Mouse (Mus musculus): Measurements from ENCODE around the gene Kcnb1.
"Not testable (repeated sequence)": the region's sequence is repeated elsewhere in the genome, so short reads cannot be mapped to it uniquely, and the experiment has no call there.

Kcnb1 gene

GRCm38 (mm10) chr2:167190076-167190399 is at the start of gene Kcnb1:
TSS of gene Kcnb1 (minus strand) at chr2:167190155.
- peak; percentile 78 for DNase-seq

- no peak for DNase-seq
Measured at GRCm38 (mm10) chr2:167239262-167239661, 49.3 kb upstream of the Kcnb1 start.

- DNase-seq, result no peak
Measured at GRCm38 (mm10) chr2:167237224-167237623, 47.3 kb upstream of the Kcnb1 start.

GRCm38 (mm10) chr2:167236174-167236573 is 46.2 kb upstream of the Kcnb1 start:
- no peak for DNase-seq

GRCm38 (mm10) chr2:167235338-167236018 is 45.5 kb upstream of the Kcnb1 start:
- DNase-seq, result peak; percentile 44

- DNase-seq, result no peak
Measured at GRCm38 (mm10) chr2:167233771-167234170, 43.8 kb upstream of the Kcnb1 start.

GRCm38 (mm10) chr2:167233009-167233335 is 43.0 kb upstream of the Kcnb1 start:
- no peak for DNase-seq

GRCm38 (mm10) chr2:167232132-167233008 is 42.4 kb upstream of the Kcnb1 start:
- DNase-seq, result peak; percentile 75

GRCm38 (mm10) chr2:167230554-167230953 is 40.6 kb upstream of the Kcnb1 start:
- DNase-seq, result peak; percentile 56

GRCm38 (mm10) chr2:167224937-167225336 is 35.0 kb upstream of the Kcnb1 start:
- DNase-seq, result no peak

- DNase-seq, result no peak
Measured at GRCm38 (mm10) chr2:167224194-167224593, 34.2 kb upstream of the Kcnb1 start.

GRCm38 (mm10) chr2:167222152-167222551 is 32.2 kb upstream of the Kcnb1 start:
- peak; percentile 87 for DNase-seq

GRCm38 (mm10) chr2:167221159-167221845 is 31.3 kb upstream of the Kcnb1 start:
- DNase-seq, result no peak

- no peak for DNase-seq
Measured at GRCm38 (mm10) chr2:167220736-167221135, 30.8 kb upstream of the Kcnb1 start.

- DNase-seq, result peak; percentile 92
Measured at GRCm38 (mm10) chr2:167219154-167219775, 29.3 kb upstream of the Kcnb1 start.

- DNase-seq, result no peak
Measured at GRCm38 (mm10) chr2:167213666-167214065, 23.7 kb upstream of the Kcnb1 start.

GRCm38 (mm10) chr2:167213076-167213475 is 23.1 kb upstream of the Kcnb1 start:
- DNase-seq, result no peak

- DNase-seq, result no peak
Measured at GRCm38 (mm10) chr2:167212551-167212950, 22.6 kb upstream of the Kcnb1 start.

GRCm38 (mm10) chr2:167212089-167212488 is 22.1 kb upstream of the Kcnb1 start:
- DNase-seq, result no peak

- DNase-seq, result no peak
Measured at GRCm38 (mm10) chr2:167209900-167210299, 19.9 kb upstream of the Kcnb1 start.

GRCm38 (mm10) chr2:167208984-167209383 is 19.0 kb upstream of the Kcnb1 start:
- peak; percentile 43 for DNase-seq

- DNase-seq, result no peak
Measured at GRCm38 (mm10) chr2:167205918-167206629, 16.1 kb upstream of the Kcnb1 start.

GRCm38 (mm10) chr2:167204686-167205085 is 14.7 kb upstream of the Kcnb1 start:
- not testable (repeated sequence) for DNase-seq
